Mouse (Mus musculus) bone marrow, adult 2 months (tissue): ENCODE data around the gene Olfr461.

Source experiments
- CTCF ChIP-seq: fragments of 200-500 bp; IDR thresholded peaks from 2 replicates; pipeline ENCODE4 v1.5.1; 2011; ENCODE audit warnings: low read length, control low read depth; ENCODE audit not compliant: control insufficient read depth, insufficient read depth
- POLR2A ChIP-seq: fragments of 200-500 bp; IDR thresholded peaks from 2 replicates; pipeline ENCODE4 v1.6.1; 2011; ENCODE audit warnings: low read depth, mild to moderate bottlenecking, control low read depth, low read length, borderline replicate concordance; ENCODE audit not compliant: control insufficient read depth

DNA sequence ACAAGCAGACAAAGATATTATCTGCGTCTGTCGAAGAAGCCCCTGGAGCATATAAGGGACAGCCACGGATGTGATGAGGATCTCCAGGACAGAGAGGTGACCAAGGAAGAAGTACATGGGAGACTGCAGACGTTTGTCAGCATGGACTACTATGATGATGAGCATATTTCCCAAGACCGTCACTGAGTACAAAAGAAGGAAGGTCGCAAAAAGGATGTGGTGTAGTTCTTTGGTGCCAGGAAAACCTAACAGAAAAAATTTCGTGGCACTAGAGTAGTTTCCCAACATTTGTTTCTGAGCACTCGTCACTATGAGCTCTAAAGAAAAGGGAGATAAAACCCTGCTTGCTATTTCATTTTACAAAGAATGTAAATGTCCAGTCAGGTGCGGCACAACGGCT lies 10.2 kb downstream of the Olfr461 start:
- TF ChIP-seq CTCF (no peak), POLR2A (no peak)
